Mouse (Mus musculus) kidney, postnatal 0 days (tissue): Measurements from ENCODE around the gene Cdkal1. TPM values are rescaled to one million over a fixed set of nuclear protein-coding genes. Genes with fewer than 3 reads are reported as not detected.

Experiments
- ATAC-seq: fragments of 200-750 bp; cut with Nextera tagmentation; replicated peaks from 2 replicates; pipeline ENCODE4 v1.8.0; 2017; ENCODE audit warnings: low read depth, moderate number of reproducible peaks, moderate TSS enrichment, moderate library complexity; ENCODE audit not compliant: low FRiP score
- DNase-seq: peaks from one replicate; pipeline ENCODE4 v3.0.0-alpha.2; 2016; ENCODE audit warnings: low spot score
- H3K27ac ChIP-seq: fragments of 300-500 bp; sonication (generic); 2 replicates; pipeline ENCODE4 v1.5.1; 2014; ENCODE audit warnings: mild to moderate bottlenecking
- H3K27me3 ChIP-seq: fragments of 300-500 bp; sonication (generic); 2 replicates; pipeline ENCODE4 v1.6.1; 2014; ENCODE audit warnings: low read length, mixed read lengths; ENCODE audit not compliant: insufficient read depth
- H3K36me3 ChIP-seq: fragments of 300-500 bp; sonication (generic); 2 replicates; pipeline ENCODE4 v1.6.1; 2014; ENCODE audit warnings: low read length, mixed read lengths; ENCODE audit not compliant: insufficient read depth
- H3K4me1 ChIP-seq: fragments of 300-500 bp; sonication (generic); replicated peaks from 2 replicates; pipeline ENCODE4 v1.6.1; 2014; ENCODE audit warnings: antibody characterized with exemption, low read length, mixed read lengths; ENCODE audit not compliant: insufficient read depth
- H3K4me2 ChIP-seq: fragments of 300-500 bp; sonication (generic); 2 replicates; pipeline ENCODE4 v1.6.1; 2014; ENCODE audit warnings: mild to moderate bottlenecking, low read length, moderate library complexity, mixed read lengths
- H3K4me3 ChIP-seq: fragments of 300-500 bp; sonication (generic); replicated peaks from 2 replicates; pipeline ENCODE4 v1.5.1; 2014; ENCODE audit warnings: low read depth, low read length
- H3K9ac ChIP-seq: fragments of 300-500 bp; sonication (generic); 2 replicates; pipeline ENCODE4 v1.6.1; 2014; ENCODE audit warnings: low read depth, low read length
- H3K9me3 ChIP-seq: fragments of 300-500 bp; sonication (generic); replicated peaks from 2 replicates; pipeline ENCODE4 v1.6.1; 2016; ENCODE audit warnings: low read length, inconsistent platforms, mixed read lengths
- CTCF ChIP-seq: IDR thresholded peaks from 2 replicates; pipeline ENCODE4 v1.5.1; 2016; ENCODE audit warnings: antibody characterized with exemption, low read depth, mild to moderate bottlenecking, moderate library complexity
- WGBS: fragments of 180-500 bp; shearing (Covaris S2); extraction: QIAGEN DNeasy Blood & Tissue Kit; methylation state at CpG from one replicate; pipeline ENCODE4 v1.1.7; 2014; 5-methylcytosine and 5-hydroxymethylcytosine counted together
- polyA plus RNA-seq: library from polyadenylated mRNA; unstranded; fragments of >200 nt; fragmentation: Nextera tagmentation; extraction: Ambion mirVana; gene quantifications from 2 replicates; pipeline ENCODE4 v1.2.1, GENCODE M21; 2015

The Cdkal1 gene
- polyA plus RNA-seq, 1 experiment from 2014 or later: 30.1 TPM

DNA sequence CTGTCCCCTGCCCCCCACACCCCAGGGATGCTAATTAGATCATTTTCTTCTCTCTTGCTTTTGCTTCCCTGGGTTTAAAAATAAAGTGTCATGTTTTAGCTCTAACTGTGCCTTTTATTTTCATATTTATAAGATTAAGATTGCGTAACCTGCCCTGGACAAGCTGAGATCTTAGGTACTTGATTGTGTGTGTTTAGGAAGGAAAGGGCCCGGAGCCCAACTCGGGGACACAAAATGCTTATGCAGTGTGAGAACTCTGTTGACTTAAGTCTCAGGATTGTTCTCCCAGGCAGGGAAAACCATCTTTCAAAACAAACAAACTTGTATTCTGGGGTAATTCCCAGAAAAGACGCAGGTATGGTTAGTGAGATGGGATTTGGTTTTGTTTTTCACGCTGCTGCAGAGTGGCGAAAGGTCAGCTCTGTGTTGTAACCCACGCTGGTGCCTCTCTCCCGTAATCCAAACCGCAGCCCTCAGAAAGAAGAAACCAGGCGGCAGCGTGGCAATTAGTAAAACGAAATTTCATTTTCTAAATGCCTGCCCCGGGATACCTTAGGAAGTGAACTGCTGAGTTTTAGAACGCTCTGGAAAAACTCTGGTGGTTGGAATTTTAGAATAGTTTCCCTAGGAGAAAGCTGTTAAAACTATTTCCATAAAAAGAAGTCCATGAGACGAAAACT, 690.5 kb downstream of the Cdkal1 start:
- DNase-seq: no peak

GRCm38 (mm10) chr13:29162867-29163514, 692.5 kb downstream of the Cdkal1 start:
- ATAC-seq (no peak), DNase-seq (no peak)
- Histone ChIP-seq H3K4me3 (no peak overlapping the region), H3K27ac (no peak overlapping the region), H3K4me1 (no peaks in the 10 kb centered on the region), H3K9ac (no peak overlapping the region), H3K36me3 (no peaks in the 10 kb centered on the region), H3K9me3 (no peaks in the 10 kb centered on the region), H3K27me3 (no peaks in the 10 kb centered on the region), H3K4me2 (no peak overlapping the region)
- WGBS: 91% methylated on average over 2 of the region's 2 CpGs
- TF ChIP-seq CTCF: no peak

More for the DNA sequence above, 690.5 kb downstream of the Cdkal1 start:
- Histone ChIP-seq H3K4me2 (no peak overlapping the region), H3K4me1 (no peaks in the 10 kb centered on the region), H3K27me3 (no peaks in the 10 kb centered on the region), H3K4me3 (no peak overlapping the region), H3K27ac (no peak overlapping the region), H3K9ac (no peak overlapping the region), H3K9me3 (no peaks in the 10 kb centered on the region), H3K36me3 (no peaks in the 10 kb centered on the region)
- no peak for ATAC-seq
- no peak for TF ChIP-seq CTCF
- 44% methylated on average over 15 of the region's 15 CpGs for WGBS

GRCm38 (mm10) chr13:29162444-29162843, 693.0 kb downstream of the Cdkal1 start:
- H3K4me2 ChIP-seq: no peak overlapping the region
- H3K27ac ChIP-seq: no peak overlapping the region
- WGBS: 29% methylated on average over 3 of the region's 3 CpGs
- DNase-seq (no peak), ATAC-seq (no peak)
- H3K4me1 ChIP-seq: no peaks in the 10 kb centered on the region
- no peaks in the 10 kb centered on the region for H3K9me3 ChIP-seq
- H3K4me3 ChIP-seq: no peak overlapping the region
- no peaks in the 10 kb centered on the region for H3K27me3 ChIP-seq
- H3K9ac ChIP-seq: no peak overlapping the region
- TF ChIP-seq CTCF: no peak
- no peaks in the 10 kb centered on the region for H3K36me3 ChIP-seq

DNA sequence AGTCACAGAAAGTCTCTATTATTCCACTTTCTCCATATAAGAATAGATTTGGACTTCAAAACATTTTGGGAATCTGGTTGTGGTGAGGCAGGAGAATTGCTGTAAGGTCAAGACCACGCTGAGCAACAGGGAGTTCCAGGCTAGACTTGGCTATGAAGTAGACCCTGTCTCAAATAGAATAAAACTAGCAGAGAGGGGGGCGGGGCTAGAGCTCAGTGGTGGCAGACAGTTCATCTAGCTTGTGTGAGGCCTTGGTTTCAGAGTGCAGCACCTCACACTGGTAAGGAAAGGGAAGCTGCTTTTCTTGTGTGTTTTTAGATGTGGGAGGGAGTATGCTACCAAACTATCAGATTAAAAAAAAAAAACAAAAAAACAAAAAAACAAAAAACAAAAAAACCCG, 694.0 kb downstream of the Cdkal1 start:
- ATAC-seq: no peak
- 83% methylated on average over 3 of the region's 3 CpGs for WGBS
- no peak overlapping the region for H3K4me3 ChIP-seq

DNA sequence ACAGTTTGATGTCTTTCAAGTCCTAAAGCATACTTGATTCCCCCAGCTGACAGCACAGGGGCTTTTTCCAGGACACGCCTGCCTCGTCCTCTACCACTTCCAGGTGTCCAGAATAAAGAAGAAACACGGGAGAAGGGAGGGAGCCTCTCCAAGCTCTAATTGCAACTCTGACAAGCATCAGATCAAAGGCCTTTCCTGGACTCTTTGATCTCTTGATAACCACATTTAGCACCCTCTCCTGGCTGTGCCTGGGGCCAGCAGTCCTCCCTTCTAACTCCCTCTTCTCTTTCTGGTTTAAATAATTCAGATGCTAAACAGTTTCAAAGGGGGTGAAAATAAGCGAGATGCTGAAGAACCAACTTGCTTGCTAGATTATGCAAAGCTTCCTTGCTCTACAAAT, 698.8 kb downstream of the Cdkal1 start:
- Histone ChIP-seq H3K9me3 (no peaks in the 10 kb centered on the region), H3K4me3 (no peak overlapping the region), H3K27me3 (no peaks in the 10 kb centered on the region), H3K4me2 (no peak overlapping the region), H3K4me1 (no peaks in the 10 kb centered on the region), H3K36me3 (no peaks in the 10 kb centered on the region), H3K9ac (no peak overlapping the region), H3K27ac (no peak overlapping the region)
- peak; percentile 53 for TF ChIP-seq CTCF
- ATAC-seq (no peak), DNase-seq (peak; percentile 57)
- WGBS: 28% methylated on average over 4 of the region's 4 CpGs

More for the DNA sequence above, 694.0 kb downstream of the Cdkal1 start:
- Histone ChIP-seq H3K9ac (no peak overlapping the region), H3K4me1 (no peaks in the 10 kb centered on the region), H3K4me2 (no peak overlapping the region), H3K36me3 (no peaks in the 10 kb centered on the region), H3K27me3 (no peaks in the 10 kb centered on the region), H3K27ac (no peak overlapping the region), H3K9me3 (no peaks in the 10 kb centered on the region)
- no peak for DNase-seq
- no peak for TF ChIP-seq CTCF

DNA sequence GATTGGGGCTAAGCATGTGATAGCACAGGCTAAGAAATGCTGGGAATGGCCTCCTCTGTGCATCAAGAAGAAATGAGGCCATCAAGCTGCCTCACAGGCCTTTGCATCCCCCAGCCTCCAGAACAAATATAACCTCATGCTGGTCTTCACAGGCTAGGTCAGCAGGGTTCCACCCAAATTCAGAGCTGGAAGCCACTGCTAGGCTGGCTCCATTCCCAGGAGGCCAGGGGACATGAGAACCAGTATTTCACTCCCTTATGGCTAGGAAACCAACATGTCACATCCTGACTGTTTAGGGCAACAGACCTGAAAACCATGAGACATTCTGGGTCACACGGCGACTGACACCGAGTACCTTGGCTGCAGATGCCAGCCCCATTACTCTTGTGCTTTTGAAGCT, 700.2 kb downstream of the Cdkal1 start:
- no peaks in the 10 kb centered on the region for H3K27me3 ChIP-seq
- no peaks in the 10 kb centered on the region for H3K4me1 ChIP-seq
- no peak overlapping the region for H3K27ac ChIP-seq
- peak; percentile 54 for DNase-seq
- WGBS: 75% methylated on average over 3 of the region's 3 CpGs
- TF ChIP-seq CTCF: no peak
- no peak overlapping the region for H3K9ac ChIP-seq
- H3K4me2 ChIP-seq: no peak overlapping the region
- ATAC-seq: no peak
- no peaks in the 10 kb centered on the region for H3K9me3 ChIP-seq
- no peaks in the 10 kb centered on the region for H3K36me3 ChIP-seq
- no peak overlapping the region for H3K4me3 ChIP-seq
